Mouse (Mus musculus) testis, adult 2 months (tissue): ENCODE data around the gene Tmem135. TPM values are rescaled to one million over a fixed set of nuclear protein-coding genes. Genes with fewer than 3 reads are reported as not detected.

Experiments used
- H3K27ac ChIP-seq: fragments of 200-500 bp; 2 replicates; pipeline ENCODE4 v1.5.1; 2012; ENCODE audit warnings: low read depth, low read length; ENCODE audit not compliant: control insufficient read depth, insufficient read depth
- H3K27me3 ChIP-seq: fragments of 200-500 bp; 2 replicates; pipeline ENCODE4 v1.6.1; 2012; ENCODE audit warnings: mild to moderate bottlenecking, low read length, moderate library complexity; ENCODE audit not compliant: control insufficient read depth, insufficient read depth
- H3K36me3 ChIP-seq: fragments of 200-500 bp; 2 replicates; pipeline ENCODE4 v1.6.1; 2012; ENCODE audit warnings: mild to moderate bottlenecking, low read length; ENCODE audit not compliant: control insufficient read depth, insufficient read depth
- H3K4me1 ChIP-seq: fragments of 200-500 bp; 2 replicates; pipeline ENCODE4 v1.6.1; 2012; ENCODE audit warnings: low read length; ENCODE audit not compliant: control insufficient read depth, insufficient read depth
- H3K4me3 ChIP-seq: fragments of 200-500 bp; 2 replicates; pipeline ENCODE4 v1.5.1; 2012; ENCODE audit warnings: low read depth, mild to moderate bottlenecking, low read length, moderate library complexity, mixed read lengths; ENCODE audit not compliant: control insufficient read depth
- CTCF ChIP-seq: fragments of 200-500 bp; IDR thresholded peaks from 2 replicates; pipeline ENCODE4 v1.5.1; 2012; ENCODE audit warnings: low read depth, mild to moderate bottlenecking, inconsistent platforms, low read length, moderate library complexity; ENCODE audit not compliant: control insufficient read depth, insufficient read depth, insufficient replicate concordance
- POLR2A ChIP-seq: fragments of 200-500 bp; IDR thresholded peaks from 2 replicates; pipeline ENCODE4 v1.6.1; 2012; ENCODE audit warnings: low read depth, mild to moderate bottlenecking, inconsistent platforms, low read length, moderate library complexity; ENCODE audit not compliant: control insufficient read depth
- polyA plus RNA-seq: library from polyadenylated mRNA; depleted of rRNA; stranded (reverse); fragments of >200 nt; gene quantifications from 2 replicates; pipeline ENCODE4 v1.2.3, GENCODE M21; 2012

Tmem135 gene
- polyA plus RNA-seq, 1 experiment = 4.6 TPM

DNA sequence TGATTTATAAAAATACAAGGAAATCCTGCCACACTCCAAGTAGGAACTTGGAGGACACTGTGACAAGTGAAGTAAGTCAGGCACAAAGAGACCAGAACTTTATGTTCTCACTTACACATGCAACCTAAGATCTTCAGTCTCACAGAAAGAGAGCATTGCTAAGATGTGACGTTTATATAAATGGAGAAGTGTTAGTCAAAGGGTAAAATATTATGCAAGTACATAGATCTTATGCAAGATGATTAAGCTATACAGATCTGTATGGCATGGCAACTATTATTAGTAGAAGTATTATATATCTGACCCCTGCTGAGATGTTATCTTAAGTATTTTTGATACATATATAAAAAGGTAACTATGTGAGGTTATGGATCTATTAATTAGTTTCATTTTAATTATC is 8.6 kb downstream of the Tmem135 start:
- H3K36me3 ChIP-seq = no peaks in the 10 kb centered on the region
- no peaks in the 10 kb centered on the region for H3K4me1 ChIP-seq
- TF ChIP-seq POLR2A = no peak
- no peak for TF ChIP-seq CTCF
- no peak overlapping the region for H3K4me3 ChIP-seq
- no peak overlapping the region for H3K27ac ChIP-seq
- no peaks in the 10 kb centered on the region for H3K27me3 ChIP-seq

DNA sequence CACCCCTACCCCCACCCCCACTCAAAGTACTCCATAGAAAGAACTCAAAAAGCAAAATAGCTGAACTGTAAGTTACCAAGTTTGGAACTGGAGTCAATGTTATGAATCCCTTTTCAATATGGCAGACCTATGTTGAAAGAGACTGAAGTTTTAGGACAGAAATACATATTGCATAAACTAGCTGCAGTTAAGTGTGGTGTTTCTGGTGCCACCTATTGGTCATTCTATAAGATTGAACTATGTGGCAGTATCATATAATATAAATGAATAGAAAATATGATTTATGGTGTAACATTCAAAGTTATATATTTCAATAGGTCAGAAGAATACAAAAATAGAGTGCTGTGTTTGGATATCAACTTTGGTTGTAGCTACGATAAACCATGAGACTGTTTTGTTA is 11.2 kb downstream of the Tmem135 start:
- no peak overlapping the region for H3K4me3 ChIP-seq
- no peaks in the 10 kb centered on the region for H3K4me1 ChIP-seq
- H3K27me3 ChIP-seq = no peaks in the 10 kb centered on the region
- TF ChIP-seq CTCF (no peak), POLR2A (no peak)
- no peak overlapping the region for H3K27ac ChIP-seq
- no peaks in the 10 kb centered on the region for H3K36me3 ChIP-seq

DNA sequence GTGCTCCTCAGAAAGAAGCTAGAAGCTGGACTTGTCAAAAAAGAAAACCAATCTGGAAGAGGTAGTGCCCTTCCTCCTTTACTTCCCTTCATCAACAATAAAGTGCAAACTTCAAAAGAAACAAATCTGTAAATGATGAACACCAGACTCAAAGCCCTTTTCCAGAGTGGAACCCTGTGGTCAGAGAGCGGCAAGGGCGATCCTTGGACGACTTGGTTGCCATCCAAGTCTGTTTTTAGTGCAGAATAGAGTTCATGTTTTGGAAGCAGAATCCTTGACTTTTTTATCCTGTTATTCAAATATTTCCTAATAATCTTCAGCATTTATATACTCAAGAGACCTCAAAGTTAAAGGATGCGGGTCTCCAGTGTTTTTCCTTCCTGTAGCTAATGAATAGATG is 11.6 kb downstream of the Tmem135 start:
- H3K36me3 ChIP-seq = no peaks in the 10 kb centered on the region
- no peaks in the 10 kb centered on the region for H3K27me3 ChIP-seq
- no peak for TF ChIP-seq POLR2A
- no peak for TF ChIP-seq CTCF
- H3K4me3 ChIP-seq = no peak overlapping the region
- no peak overlapping the region for H3K27ac ChIP-seq
- no peaks in the 10 kb centered on the region for H3K4me1 ChIP-seq

DNA sequence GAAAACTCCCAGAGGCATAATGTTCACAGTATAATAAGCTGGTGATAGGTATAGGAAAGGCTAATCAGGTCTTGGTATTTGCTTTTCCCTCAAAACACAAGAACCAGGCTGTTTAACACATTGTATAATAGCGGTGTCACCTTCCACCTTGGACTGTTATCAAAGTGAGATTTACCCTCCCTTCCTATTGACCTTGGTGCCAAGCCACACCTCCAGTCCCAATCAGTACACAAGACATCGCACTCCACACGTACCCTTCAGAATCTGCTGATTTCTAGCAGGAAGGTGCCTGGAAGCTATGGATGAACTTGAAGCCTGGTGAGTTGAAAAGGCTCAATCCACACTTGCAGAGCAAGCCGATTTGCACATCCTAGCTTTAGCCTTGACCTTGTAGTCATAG is 12.2 kb downstream of the Tmem135 start:
- H3K4me3 ChIP-seq = no peak overlapping the region
- no peaks in the 10 kb centered on the region for H3K36me3 ChIP-seq
- TF ChIP-seq POLR2A (no peak), CTCF (no peak)
- no peaks in the 10 kb centered on the region for H3K4me1 ChIP-seq
- H3K27me3 ChIP-seq = no peaks in the 10 kb centered on the region
- H3K27ac ChIP-seq = no peak overlapping the region

DNA sequence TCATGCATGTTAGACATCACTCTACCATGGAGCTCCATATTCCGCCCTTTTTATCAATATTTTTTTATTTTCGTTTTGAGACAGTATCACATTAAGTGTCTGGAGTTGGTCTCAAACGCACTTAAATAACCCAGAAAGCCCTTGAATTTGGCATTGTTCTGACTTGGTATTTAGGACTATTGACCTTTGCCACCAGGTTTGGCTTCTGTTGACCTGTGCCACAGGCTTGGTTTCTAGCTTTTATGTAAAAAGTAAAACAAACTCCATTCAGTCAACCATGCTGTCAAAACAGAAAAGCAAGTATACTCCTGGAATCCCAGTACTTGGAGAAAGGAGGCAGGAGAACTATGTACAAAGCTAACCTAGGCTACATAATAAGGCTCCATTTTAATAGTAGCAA is 12.7 kb downstream of the Tmem135 start:
- Histone ChIP-seq H3K4me1 (no peaks in the 10 kb centered on the region), H3K36me3 (no peaks in the 10 kb centered on the region), H3K27ac (no peak overlapping the region), H3K27me3 (no peaks in the 10 kb centered on the region), H3K4me3 (no peak overlapping the region)
- TF ChIP-seq CTCF (no peak), POLR2A (no peak)

DNA sequence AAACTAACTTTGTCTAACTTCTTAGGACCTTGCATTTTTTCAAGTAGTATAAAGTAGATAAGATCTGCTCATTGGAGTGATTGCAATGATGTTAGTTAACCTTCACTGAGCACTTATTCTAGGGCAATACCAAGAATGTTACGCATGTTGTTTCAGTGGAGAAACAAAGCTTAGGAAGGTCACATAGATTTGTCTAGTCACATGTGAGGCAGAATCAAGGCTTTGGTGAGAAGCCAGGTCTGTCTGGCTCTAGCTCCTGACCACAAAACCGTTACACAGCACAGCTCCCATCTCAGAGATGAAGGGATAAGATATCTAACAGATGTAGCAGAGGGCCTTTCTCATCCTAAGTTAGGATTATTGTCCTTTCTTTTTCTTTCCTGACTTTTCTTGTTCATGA is 13.4 kb downstream of the Tmem135 start:
- H3K27ac ChIP-seq = no peak overlapping the region
- no peaks in the 10 kb centered on the region for H3K36me3 ChIP-seq
- no peak overlapping the region for H3K4me3 ChIP-seq
- TF ChIP-seq CTCF = no peak
- TF ChIP-seq POLR2A = no peak
- no peaks in the 10 kb centered on the region for H3K27me3 ChIP-seq
- H3K4me1 ChIP-seq = no peaks in the 10 kb centered on the region

DNA sequence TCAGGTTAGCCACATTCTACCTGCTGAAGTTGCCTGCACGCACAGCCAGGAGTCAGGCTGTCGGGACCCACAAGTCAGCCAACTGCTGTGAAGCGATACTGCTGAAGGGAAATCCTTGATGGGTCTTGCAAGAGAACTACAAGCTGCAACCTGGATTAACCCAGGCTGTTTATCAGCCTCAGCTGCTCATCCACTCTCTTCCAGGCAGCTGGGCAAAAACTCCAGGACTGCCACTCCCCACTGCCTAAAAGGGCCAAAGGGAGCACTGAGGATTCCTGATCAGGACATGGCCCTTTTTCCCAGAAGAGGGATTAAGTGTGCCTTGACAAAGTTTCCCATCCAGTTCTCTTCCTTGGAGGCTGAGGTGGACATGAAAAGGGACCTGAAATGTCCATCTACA is 15.0 kb downstream of the Tmem135 start:
- no peak for TF ChIP-seq POLR2A
- TF ChIP-seq CTCF = no peak
- no peak overlapping the region for H3K27ac ChIP-seq

DNA sequence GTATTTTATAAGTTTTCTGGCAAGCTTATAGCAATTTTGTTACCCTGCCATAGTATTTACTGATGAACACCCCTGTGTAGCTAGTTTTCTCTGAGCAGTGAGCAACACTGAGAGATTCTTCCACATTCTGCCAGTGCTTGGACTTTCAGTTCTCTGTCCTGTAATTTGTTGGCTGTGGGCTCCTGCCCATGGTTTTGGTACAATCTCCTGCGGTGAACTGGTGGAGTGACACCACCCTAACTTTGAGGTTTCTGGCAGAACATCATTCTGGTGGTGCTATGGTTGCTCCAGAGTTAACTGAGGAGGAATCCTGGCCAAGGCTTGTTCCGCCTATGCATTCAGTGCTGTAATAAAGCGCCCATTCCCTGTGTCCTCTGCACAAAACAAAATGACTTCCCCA is 21.1 kb downstream of the Tmem135 start:
- Histone ChIP-seq H3K27ac (no peak overlapping the region), H3K4me3 (no peak overlapping the region), H3K4me1 (no peaks in the 10 kb centered on the region), H3K36me3 (no peaks in the 10 kb centered on the region), H3K27me3 (no peaks in the 10 kb centered on the region)
- TF ChIP-seq CTCF (no peak), POLR2A (no peak)

More for the DNA sequence above, 15.0 kb downstream of the Tmem135 start:
- H3K4me3 ChIP-seq = no peak overlapping the region
- H3K36me3 ChIP-seq = no peaks in the 10 kb centered on the region
- no peaks in the 10 kb centered on the region for H3K4me1 ChIP-seq
- H3K27me3 ChIP-seq = no peaks in the 10 kb centered on the region
